Mouse (Mus musculus) lung, postnatal 0 days (tissue): Measurements from ENCODE around the gene Med16.

Experiments
- CTCF ChIP-seq: IDR thresholded peaks from 2 replicates; pipeline ENCODE4 v1.5.1; 2016; ENCODE audit warnings: antibody characterized with exemption, mild to moderate bottlenecking
- EP300 ChIP-seq: IDR thresholded peaks from 2 replicates; pipeline ENCODE4 v1.6.1; 2016; ENCODE audit warnings: antibody characterized with exemption, mild to moderate bottlenecking, control low read depth

GRCm38 (mm10) chr10:79855558-79856184 lies 53.1 kb downstream of the Med16 start:
- TF ChIP-seq CTCF: no peak
- no peak for TF ChIP-seq EP300
